Mouse (Mus musculus) myocyte (in vitro differentiated cells): ENCODE data around the gene 1600015I10Rik. TPM values are rescaled to one million over a fixed set of nuclear protein-coding genes. Genes with fewer than 3 reads are reported as not detected.

Source experiments
- H3K27me3 ChIP-seq: one replicate; pipeline ENCODE4 v1.6.1; 2011; ENCODE audit not compliant: control insufficient read depth, insufficient read depth, insufficient read length
- H3K36me3 ChIP-seq: one replicate; pipeline ENCODE4 v1.6.1; 2011; ENCODE audit not compliant: control insufficient read depth, insufficient read depth
- H3K4me2 ChIP-seq: one replicate; pipeline ENCODE4 v1.6.1; 2011; ENCODE audit warnings: low read depth, control low read depth
- H3K4me3 ChIP-seq: one replicate; pipeline ENCODE4 v1.5.1; 2011; ENCODE audit warnings: mild to moderate bottlenecking, control low read depth, moderate library complexity
- H3K79me2 ChIP-seq: one replicate; pipeline ENCODE4 v1.6.1; 2011; ENCODE audit not compliant: control insufficient read depth, insufficient read depth
- H3ac ChIP-seq: one replicate; pipeline ENCODE4 v1.6.1; 2011; ENCODE audit not compliant: control insufficient read depth, insufficient read length
- CEBPB ChIP-seq: IDR thresholded peaks from 2 replicates; pipeline ENCODE4 v1.6.1; 2011; ENCODE audit warnings: mild to moderate bottlenecking, moderate library complexity; ENCODE audit not compliant: poor library complexity, insufficient read depth, severe bottlenecking
- E2F4 ChIP-seq: IDR thresholded peaks from one replicate; pipeline ENCODE4 v1.6.1; 2011; ENCODE audit warnings: mild to moderate bottlenecking, control low read depth, moderate library complexity; ENCODE audit not compliant: insufficient read depth
- MAX ChIP-seq: IDR thresholded peaks from one replicate; pipeline ENCODE4 v1.6.1; 2011; ENCODE audit warnings: low read depth, mild to moderate bottlenecking, control low read depth
- MYOD1 ChIP-seq, 3 experiments: IDR thresholded peaks; one replicate each; pipeline ENCODE4 v1.6.1; 2011; ENCODE audit warnings: control low read depth in 2 of 3, low read depth in 2 of 3, mild to moderate bottlenecking in 2 of 3, moderate library complexity in 1 of 3; ENCODE audit not compliant: insufficient read length in 2 of 3, control insufficient read depth in 1 of 3
- MYOG ChIP-seq, 3 experiments: IDR thresholded peaks; one replicate each; pipeline ENCODE4 v1.6.1; 2011; ENCODE audit warnings: control low read depth in 2 of 3, low read depth in 2 of 3, mild to moderate bottlenecking in 2 of 3; ENCODE audit not compliant: insufficient read length in 2 of 3, control insufficient read depth in 1 of 3, insufficient read depth in 1 of 3
- POLR2A ChIP-seq: IDR thresholded peaks from one replicate; pipeline ENCODE4 v1.6.1; 2011; ENCODE audit warnings: low read depth, mild to moderate bottlenecking, control low read depth, moderate library complexity; ENCODE audit not compliant: insufficient read length
- POLR2AphosphoS2 ChIP-seq: IDR thresholded peaks from one replicate; pipeline ENCODE4 v1.6.1; 2011; ENCODE audit warnings: low read depth, control low read depth; ENCODE audit not compliant: insufficient read length
- REST ChIP-seq: IDR thresholded peaks from one replicate; pipeline ENCODE4 v1.6.1; 2011; ENCODE audit warnings: mild to moderate bottlenecking, control low read depth, moderate library complexity; ENCODE audit not compliant: insufficient read depth, insufficient read length
- SRF ChIP-seq: IDR thresholded peaks from one replicate; pipeline ENCODE4 v1.6.1; 2011; ENCODE audit warnings: low read depth; ENCODE audit not compliant: control insufficient read depth, insufficient read length
- TCF12 ChIP-seq: IDR thresholded peaks from one replicate; pipeline ENCODE4 v1.6.1; 2011; ENCODE audit warnings: mild to moderate bottlenecking, control low read depth; ENCODE audit not compliant: poor library complexity, insufficient read depth, severe bottlenecking
- TCF3 ChIP-seq: IDR thresholded peaks from one replicate; pipeline ENCODE4 v1.6.1; 2011; ENCODE audit warnings: low read depth, control low read depth; ENCODE audit not compliant: insufficient read length
- USF1 ChIP-seq: IDR thresholded peaks from one replicate; pipeline ENCODE4 v1.6.1; 2011; ENCODE audit warnings: low read depth, mild to moderate bottlenecking, control low read depth, moderate library complexity
- polyA plus RNA-seq: library from polyadenylated mRNA; unstranded; fragments of >200 nt; fragmentation: generic; extraction: Trizol; gene quantifications from one replicate; pipeline ENCODE4 v1.2.1, GENCODE M21; 2012; ENCODE audit warnings: missing spikeins

1600015I10Rik gene
- polyA plus RNA-seq, 1 experiment = not detected

DNA sequence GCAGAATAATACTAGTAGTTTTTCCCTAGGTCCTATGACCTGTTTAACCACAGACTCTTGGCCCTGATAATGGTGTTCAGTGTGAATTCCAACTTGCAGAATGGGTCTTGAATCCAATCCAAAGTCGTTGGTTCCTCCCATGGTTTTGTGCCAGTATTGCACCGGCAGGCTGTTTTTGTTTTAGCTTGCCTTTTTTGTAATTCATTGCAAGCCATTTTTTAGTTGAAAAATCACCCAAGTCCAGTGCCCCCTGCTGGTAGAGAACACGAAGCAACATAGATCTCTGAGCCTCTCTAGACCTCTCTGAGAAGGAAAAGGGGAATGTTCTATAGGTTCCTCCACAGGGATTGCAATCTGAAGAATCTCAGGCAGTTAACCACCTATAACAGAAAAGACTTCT lies 17.7 kb upstream of the 1600015I10Rik start:
- Histone ChIP-seq H3K27me3 (no peaks in the 10 kb centered on the region), H3K79me2 (no peaks in the 10 kb centered on the region), H3ac (no peak overlapping the region), H3K4me2 (no peak overlapping the region), H3K36me3 (no peaks in the 10 kb centered on the region), H3K4me3 (no peak overlapping the region)
- TF ChIP-seq USF1 = no peak
- no peak for TF ChIP-seq MYOG (IDR thresholded peaks at IDR 0.05; ENCODE audit: control insufficient read depth in 1 of 3, insufficient read depth in 1 of 3, insufficient read length in 2 of 3, low read depth in 2 of 3)
- no peak for TF ChIP-seq SRF
- TF ChIP-seq MYOD1 (IDR thresholded peaks at IDR 0.05; ENCODE audit: control insufficient read depth in 1 of 3, insufficient read length in 2 of 3, low read depth in 2 of 3) = no peak
- no peak for TF ChIP-seq REST
- TF ChIP-seq POLR2AphosphoS2 = no peak
- TF ChIP-seq CEBPB = no peak
- TF ChIP-seq TCF12 = no peak
- TF ChIP-seq POLR2A = no peak
- no peak for TF ChIP-seq E2F4
- TF ChIP-seq TCF3 = no peak
- TF ChIP-seq MAX = no peak

DNA sequence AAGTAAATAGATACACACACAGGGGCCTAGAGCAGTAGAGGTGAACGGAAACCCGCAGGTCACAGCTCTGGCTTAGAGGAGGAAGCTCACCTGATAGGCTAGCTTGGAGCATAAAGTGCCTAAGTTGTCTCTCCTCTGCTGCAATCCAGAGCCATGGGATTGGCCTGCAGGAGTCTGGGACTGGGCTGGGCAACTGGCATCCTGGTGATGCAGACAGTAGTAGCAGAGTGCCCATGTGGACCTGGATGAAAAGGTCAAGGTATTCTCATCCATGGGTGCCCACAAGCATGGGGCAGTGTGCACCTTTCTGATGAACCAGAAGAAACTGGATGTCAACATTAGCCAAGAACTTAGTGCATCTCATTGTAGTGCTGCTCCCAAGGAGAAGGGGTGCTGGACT lies 16.1 kb upstream of the 1600015I10Rik start:
- H3K4me3 ChIP-seq = no peak overlapping the region
- H3K4me2 ChIP-seq = no peak overlapping the region
- H3K36me3 ChIP-seq = no peaks in the 10 kb centered on the region
- no peaks in the 10 kb centered on the region for H3K27me3 ChIP-seq
- no peak overlapping the region for H3ac ChIP-seq
- TF ChIP-seq USF1 (no peak), CEBPB (no peak), MAX (no peak), REST (no peak), TCF12 (no peak)
- H3K79me2 ChIP-seq = no peaks in the 10 kb centered on the region

DNA sequence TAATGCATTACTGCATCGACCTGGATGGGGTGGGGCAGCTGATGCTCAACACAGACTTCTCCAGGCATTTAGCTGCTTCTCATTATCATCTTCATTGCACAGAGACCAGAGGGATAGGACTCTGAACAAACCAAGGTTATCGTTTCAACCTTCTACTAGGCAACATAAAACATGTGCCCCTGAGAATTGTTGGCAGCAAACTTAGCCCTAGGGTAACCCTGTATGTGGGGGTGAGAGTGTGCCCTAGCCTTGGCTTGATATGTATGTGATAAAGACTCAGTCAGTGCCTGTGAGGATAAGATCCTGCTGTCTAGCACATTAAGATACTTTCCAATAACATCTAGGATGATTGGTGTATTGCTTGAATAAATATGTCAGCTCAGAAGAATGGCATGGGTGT lies 19.9 kb downstream of the 1600015I10Rik start:
- Histone ChIP-seq H3K4me3 (no peak overlapping the region), H3K27me3 (no peaks in the 10 kb centered on the region), H3K36me3 (no peaks in the 10 kb centered on the region), H3K79me2 (no peaks in the 10 kb centered on the region), H3ac (no peak overlapping the region), H3K4me2 (no peak overlapping the region)
- no peak for TF ChIP-seq POLR2AphosphoS2
- TF ChIP-seq TCF12 = no peak
- TF ChIP-seq POLR2A = no peak

DNA sequence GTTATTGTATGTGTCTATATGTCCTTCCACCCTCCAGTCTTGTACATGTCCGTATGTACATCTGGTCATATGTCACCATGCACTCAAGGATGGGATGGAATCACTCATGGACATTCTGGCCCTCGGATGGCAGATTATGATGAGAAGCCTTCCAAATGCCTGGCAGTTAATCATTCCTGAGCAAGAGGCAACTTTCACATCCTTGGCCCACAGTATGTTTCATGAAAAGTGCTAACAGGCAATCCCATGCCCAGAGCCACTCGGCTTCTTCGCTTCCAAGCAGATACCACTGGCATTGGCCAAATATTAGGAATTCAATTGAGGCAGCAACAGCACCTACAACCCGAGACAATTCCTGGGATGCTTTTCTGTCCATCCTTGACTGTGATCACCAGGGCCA lies 21.0 kb downstream of the 1600015I10Rik start:
- H3ac ChIP-seq = no peak overlapping the region
- H3K79me2 ChIP-seq = no peaks in the 10 kb centered on the region
- H3K36me3 ChIP-seq = no peaks in the 10 kb centered on the region
- H3K27me3 ChIP-seq = no peaks in the 10 kb centered on the region
- H3K4me3 ChIP-seq = no peak overlapping the region
- TF ChIP-seq E2F4 (no peak), MYOG (IDR thresholded peaks at IDR 0.05; ENCODE audit: control insufficient read depth in 1 of 3, insufficient read depth in 1 of 3, insufficient read length in 2 of 3, low read depth in 2 of 3) (no peak), POLR2AphosphoS2 (no peak), MYOD1 (IDR thresholded peaks at IDR 0.05; ENCODE audit: control insufficient read depth in 1 of 3, insufficient read length in 2 of 3, low read depth in 2 of 3) (no peak), TCF3 (no peak), USF1 (no peak), MAX (no peak)
- H3K4me2 ChIP-seq = no peak overlapping the region

DNA sequence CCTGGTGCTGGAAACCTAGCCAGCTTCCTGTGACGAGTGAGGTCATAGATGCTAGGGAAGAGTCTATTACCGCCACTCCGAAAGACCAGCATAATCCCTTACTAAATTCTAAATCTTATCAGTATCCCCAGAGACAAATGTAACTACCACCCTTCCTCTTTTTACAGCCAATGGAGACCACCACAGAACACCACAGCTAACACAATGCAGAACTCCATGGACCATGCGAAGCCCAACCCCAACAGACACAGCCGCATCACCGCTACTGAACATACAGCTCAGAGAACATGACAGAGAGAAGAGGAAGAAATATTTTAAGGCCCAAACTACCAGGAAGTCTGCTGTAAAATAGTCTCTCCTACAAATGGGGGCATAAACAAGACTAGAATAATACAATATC lies 21.9 kb downstream of the 1600015I10Rik start:
- no peaks in the 10 kb centered on the region for H3K27me3 ChIP-seq
- no peaks in the 10 kb centered on the region for H3K79me2 ChIP-seq
- H3ac ChIP-seq = no peak overlapping the region
- no peak overlapping the region for H3K4me3 ChIP-seq
- H3K36me3 ChIP-seq = no peaks in the 10 kb centered on the region
- no peak overlapping the region for H3K4me2 ChIP-seq
- TF ChIP-seq MYOD1 (IDR thresholded peaks at IDR 0.05; ENCODE audit: control insufficient read depth in 1 of 3, insufficient read length in 2 of 3, low read depth in 2 of 3) (no peak), TCF12 (no peak), POLR2A (no peak), REST (no peak)

DNA sequence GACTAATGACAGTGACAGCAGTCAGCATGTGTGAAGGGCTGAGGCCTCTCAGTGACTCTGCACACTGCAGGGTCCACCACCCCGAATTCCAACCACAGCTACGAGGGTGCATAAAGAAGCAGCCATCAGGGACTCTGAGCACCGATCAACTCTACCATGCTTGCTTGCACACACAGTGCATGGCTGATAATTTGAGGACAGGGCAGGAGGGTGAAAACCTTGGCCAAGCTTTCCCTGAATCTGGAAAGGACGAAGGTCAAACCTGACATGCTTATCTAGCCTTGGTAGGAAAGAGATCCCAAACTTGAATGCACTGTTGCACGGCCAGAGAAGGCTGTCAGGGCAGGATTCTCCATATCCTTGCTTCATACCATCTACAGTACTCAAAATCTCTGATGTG lies 23.5 kb downstream of the 1600015I10Rik start:
- TF ChIP-seq REST = no peak
- TF ChIP-seq USF1 = no peak
- no peak for TF ChIP-seq CEBPB
- TF ChIP-seq E2F4 = no peak
- no peak for TF ChIP-seq MAX
- TF ChIP-seq SRF = no peak
- TF ChIP-seq POLR2A = no peak
- no peak for TF ChIP-seq MYOG (IDR thresholded peaks at IDR 0.05; ENCODE audit: control insufficient read depth in 1 of 3, insufficient read depth in 1 of 3, insufficient read length in 2 of 3, low read depth in 2 of 3)
- no peak for TF ChIP-seq MYOD1 (IDR thresholded peaks at IDR 0.05; ENCODE audit: control insufficient read depth in 1 of 3, insufficient read length in 2 of 3, low read depth in 2 of 3)
- no peak overlapping the region for H3K4me3 ChIP-seq
- no peaks in the 10 kb centered on the region for H3K36me3 ChIP-seq
- H3K79me2 ChIP-seq = no peaks in the 10 kb centered on the region
- H3K27me3 ChIP-seq = no peaks in the 10 kb centered on the region
- H3K4me2 ChIP-seq = no peak overlapping the region
- no peak overlapping the region for H3ac ChIP-seq
